Mouse (Mus musculus): Measurements from ENCODE around the gene Rarg. TPM values are rescaled to one million over a fixed set of nuclear protein-coding genes. Genes with fewer than 3 reads are reported as not detected.

Rarg gene
- polyA plus RNA-seq (2014; fragmentation: Illumina TruSeq; extraction: RNeasy Lipid Tissue Mini Kit (QIAGEN cat#74804); ENCODE audit: insufficient read depth, low read depth, low replicate concordance): 32.8 TPM

DNA sequence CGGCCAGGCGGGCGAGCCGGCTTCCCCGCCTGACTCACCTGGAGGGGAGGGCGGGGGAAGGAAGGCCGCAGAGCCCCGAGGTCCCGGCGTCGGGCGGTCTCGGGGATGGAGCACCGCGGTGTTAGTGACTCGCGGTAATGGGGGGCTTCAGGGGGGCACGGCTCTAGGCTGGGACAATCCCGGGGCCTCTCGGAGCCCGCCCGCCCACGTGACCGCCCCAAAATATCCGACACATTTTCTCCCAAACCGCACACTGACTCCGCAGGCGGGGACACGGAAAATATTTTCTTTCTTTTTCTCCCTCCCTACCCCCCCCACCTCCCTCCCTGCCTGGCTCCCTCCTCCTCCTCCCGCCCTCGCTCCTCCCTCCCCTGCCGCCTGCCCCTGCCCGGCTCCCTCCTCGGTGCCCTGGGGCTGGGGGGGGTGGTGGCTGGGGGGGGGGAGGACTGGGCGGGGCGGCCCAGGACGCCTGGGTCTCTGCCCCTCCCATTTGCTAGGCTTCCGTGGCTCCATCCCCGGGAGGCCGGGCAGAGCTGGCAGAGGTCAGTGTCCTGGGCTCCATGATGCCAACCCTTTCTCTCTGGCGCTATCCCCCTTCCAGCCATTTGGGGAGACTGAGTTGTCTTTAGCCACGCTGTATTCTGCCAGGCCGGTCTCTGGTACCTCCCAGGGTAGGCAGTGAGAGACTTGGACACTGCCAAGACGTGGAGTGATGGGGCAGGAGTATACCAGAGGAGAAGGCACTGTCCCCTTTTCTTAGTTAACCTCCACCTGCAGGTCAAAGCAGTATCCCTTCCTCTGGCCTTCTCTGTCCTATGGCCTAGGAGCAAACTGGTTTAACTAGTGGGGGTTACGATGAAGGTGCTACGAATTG is at the start of gene Rarg:
TSS of gene Rarg (minus strand) at position 316 of the 874 bp plus-strand sequence.

GRCm38 (mm10) chr15:102295633-102296367 is 38.5 kb upstream of the Rarg start, which contains the start of gene Espl1:
TSS of gene Espl1 (plus strand) at chr15:102296266.

DNA sequence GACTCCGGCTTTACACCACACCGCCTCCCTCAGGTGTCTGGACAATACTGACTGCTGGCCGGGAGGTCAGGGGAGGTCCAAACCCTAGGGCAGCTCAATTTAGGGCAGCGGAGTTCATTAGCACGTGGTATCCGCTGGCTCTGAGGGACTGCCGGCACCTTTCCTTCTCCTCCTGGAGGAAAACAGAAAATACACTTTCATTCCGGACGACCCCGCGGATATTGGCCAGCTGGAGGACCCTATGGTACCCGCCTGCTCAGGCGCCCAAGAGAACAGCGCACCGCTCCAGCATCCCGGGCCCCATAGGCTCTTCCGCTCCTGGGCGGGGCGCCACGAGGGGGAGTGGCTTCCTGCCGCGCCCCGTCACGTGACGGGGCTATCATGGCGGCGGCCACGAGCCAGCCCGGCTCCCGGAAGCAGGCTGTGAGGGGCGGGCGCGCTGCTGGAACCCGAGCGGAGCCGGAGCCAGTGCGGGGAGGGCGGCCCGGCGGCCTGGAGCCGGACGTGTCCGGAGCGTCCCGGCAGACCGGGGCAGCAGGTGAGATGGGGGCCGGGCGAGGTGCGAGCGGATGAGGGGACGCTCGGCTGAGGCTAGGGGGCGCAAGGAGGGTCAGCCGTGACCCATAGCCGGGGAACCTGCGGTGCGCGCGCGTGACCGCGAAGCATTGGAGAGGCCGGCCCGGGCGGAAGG is 21.9 kb upstream of the Rarg start, which contains the start of gene Mfsd5:
TSS of gene Mfsd5 (plus strand) at position 363 of the 691 bp plus-strand sequence.

GRCm38 (mm10) chr15:102270274-102270960 is 13.1 kb upstream of the Rarg start, which contains the start of gene Gm9918:
TSS of gene Gm9918 (plus strand) at chr15:102270563.

DNA sequence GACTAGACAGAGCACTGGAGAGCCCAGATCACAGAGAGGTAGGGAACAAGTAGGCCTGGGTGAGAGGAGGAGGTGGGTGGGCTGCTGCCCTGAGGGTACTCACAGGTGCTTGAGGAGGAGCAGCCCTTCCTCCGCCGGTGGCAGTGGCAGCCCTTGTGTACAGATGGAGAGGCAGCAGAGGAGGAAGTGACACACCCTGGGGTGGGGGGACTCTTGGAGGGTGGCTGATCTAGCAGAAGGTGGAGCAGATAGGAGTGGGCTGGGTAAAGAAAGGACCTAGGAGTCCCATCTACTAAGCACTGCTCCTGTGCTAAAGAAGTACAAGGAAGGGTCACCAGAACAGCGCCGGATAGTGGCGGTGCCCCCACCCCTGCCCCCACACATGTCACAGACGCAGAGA is 25.6 kb downstream of the Rarg start, which contains the start of gene Itgb7:
TSS of gene Itgb7 (minus strand) at position 197 of the 400 bp plus-strand sequence.

GRCm38 (mm10) chr15:102204674-102205505 is 52.4 kb downstream of the Rarg start, which contains the start of gene Csad:
TSS of gene Csad (minus strand) at chr15:102204724.

GRCm38 (mm10) chr15:102202971-102203834 is 54.1 kb downstream of the Rarg start, which contains the start of gene Zfp740:
TSS of gene Zfp740 (plus strand) at chr15:102203249.

Other genes starting within 250 kb of the Rarg start
- gene Krt18, start 229.3 kb downstream of the Rarg start, polyA plus RNA-seq (2014; fragmentation: Illumina TruSeq; extraction: RNeasy Lipid Tissue Mini Kit (QIAGEN cat#74804); ENCODE audit: insufficient read depth, low read depth, low replicate concordance): 91.4 TPM
- 66.8 TPM for gene Eif4b, start 183.7 kb downstream of the Rarg start, polyA plus RNA-seq (2014; fragmentation: Illumina TruSeq; extraction: RNeasy Lipid Tissue Mini Kit (QIAGEN cat#74804); ENCODE audit: insufficient read depth, low read depth, low replicate concordance)
- gene Tns2, start 157.1 kb downstream of the Rarg start, polyA plus RNA-seq (2014; fragmentation: Illumina TruSeq; extraction: RNeasy Lipid Tissue Mini Kit (QIAGEN cat#74804); ENCODE audit: insufficient read depth, low read depth, low replicate concordance): 166 TPM
- 27.8 TPM for gene Spryd3, start 121.3 kb downstream of the Rarg start, polyA plus RNA-seq (2014; fragmentation: Illumina TruSeq; extraction: RNeasy Lipid Tissue Mini Kit (QIAGEN cat#74804); ENCODE audit: insufficient read depth, low read depth, low replicate concordance)
- 398 TPM for gene Igfbp6, start 113.2 kb downstream of the Rarg start, polyA plus RNA-seq (2014; fragmentation: Illumina TruSeq; extraction: RNeasy Lipid Tissue Mini Kit (QIAGEN cat#74804); ENCODE audit: insufficient read depth, low read depth, low replicate concordance)
- gene Soat2, start 107.0 kb downstream of the Rarg start, polyA plus RNA-seq (2014; fragmentation: Illumina TruSeq; extraction: RNeasy Lipid Tissue Mini Kit (QIAGEN cat#74804); ENCODE audit: insufficient read depth, low read depth, low replicate concordance): 0.20 TPM
- 35.1 TPM for gene Zfp740, start 54.3 kb downstream of the Rarg start, polyA plus RNA-seq (2014; fragmentation: Illumina TruSeq; extraction: RNeasy Lipid Tissue Mini Kit (QIAGEN cat#74804); ENCODE audit: insufficient read depth, low read depth, low replicate concordance)
- 26.9 TPM for gene Csad, start 52.8 kb downstream of the Rarg start, polyA plus RNA-seq (2014; fragmentation: Illumina TruSeq; extraction: RNeasy Lipid Tissue Mini Kit (QIAGEN cat#74804); ENCODE audit: insufficient read depth, low read depth, low replicate concordance)
- 31.0 TPM for gene Itgb7, start 25.6 kb downstream of the Rarg start, polyA plus RNA-seq (2014; fragmentation: Illumina TruSeq; extraction: RNeasy Lipid Tissue Mini Kit (QIAGEN cat#74804); ENCODE audit: insufficient read depth, low read depth, low replicate concordance)
- gene Gm9918, start 13.0 kb upstream of the Rarg start, polyA plus RNA-seq (2014; fragmentation: Illumina TruSeq; extraction: RNeasy Lipid Tissue Mini Kit (QIAGEN cat#74804); ENCODE audit: insufficient read depth, low read depth, low replicate concordance): 0.10 TPM
- gene Mfsd5, start 21.9 kb upstream of the Rarg start, polyA plus RNA-seq (2014; fragmentation: Illumina TruSeq; extraction: RNeasy Lipid Tissue Mini Kit (QIAGEN cat#74804); ENCODE audit: insufficient read depth, low read depth, low replicate concordance): 38.5 TPM
- gene Espl1, start 38.7 kb upstream of the Rarg start, polyA plus RNA-seq (2014; fragmentation: Illumina TruSeq; extraction: RNeasy Lipid Tissue Mini Kit (QIAGEN cat#74804); ENCODE audit: insufficient read depth, low read depth, low replicate concordance): 1.2 TPM
- 792 TPM for gene Pfdn5, start 68.6 kb upstream of the Rarg start, polyA plus RNA-seq (2014; fragmentation: Illumina TruSeq; extraction: RNeasy Lipid Tissue Mini Kit (QIAGEN cat#74804); ENCODE audit: insufficient read depth, low read depth, low replicate concordance)
- 41.8 TPM for gene Myg1, start 74.2 kb upstream of the Rarg start, polyA plus RNA-seq (2014; fragmentation: Illumina TruSeq; extraction: RNeasy Lipid Tissue Mini Kit (QIAGEN cat#74804); ENCODE audit: insufficient read depth, low read depth, low replicate concordance)
- 13.3 TPM for gene Aaas, start 93.3 kb upstream of the Rarg start, polyA plus RNA-seq (2014; fragmentation: Illumina TruSeq; extraction: RNeasy Lipid Tissue Mini Kit (QIAGEN cat#74804); ENCODE audit: insufficient read depth, low read depth, low replicate concordance)
- not detected for gene Sp7, start 109.7 kb upstream of the Rarg start, polyA plus RNA-seq (2014; fragmentation: Illumina TruSeq; extraction: RNeasy Lipid Tissue Mini Kit (QIAGEN cat#74804); ENCODE audit: insufficient read depth, low read depth, low replicate concordance)
- gene Sp1, start 148.6 kb upstream of the Rarg start, polyA plus RNA-seq (2014; fragmentation: Illumina TruSeq; extraction: RNeasy Lipid Tissue Mini Kit (QIAGEN cat#74804); ENCODE audit: insufficient read depth, low read depth, low replicate concordance): 12.7 TPM
- gene Amhr2, start 187.8 kb upstream of the Rarg start, polyA plus RNA-seq (2014; fragmentation: Illumina TruSeq; extraction: RNeasy Lipid Tissue Mini Kit (QIAGEN cat#74804); ENCODE audit: insufficient read depth, low read depth, low replicate concordance): 9.2 TPM
- 139 TPM for gene Prr13, start 201.5 kb upstream of the Rarg start, polyA plus RNA-seq (2014; fragmentation: Illumina TruSeq; extraction: RNeasy Lipid Tissue Mini Kit (QIAGEN cat#74804); ENCODE audit: insufficient read depth, low read depth, low replicate concordance)
- 289 TPM for gene Pcbp2, start 213.0 kb upstream of the Rarg start, polyA plus RNA-seq (2014; fragmentation: Illumina TruSeq; extraction: RNeasy Lipid Tissue Mini Kit (QIAGEN cat#74804); ENCODE audit: insufficient read depth, low read depth, low replicate concordance)
- gene Gm10337, start 246.2 kb upstream of the Rarg start, polyA plus RNA-seq (2014; fragmentation: Illumina TruSeq; extraction: RNeasy Lipid Tissue Mini Kit (QIAGEN cat#74804); ENCODE audit: insufficient read depth, low read depth, low replicate concordance): not detected